Mouse (Mus musculus) heart, adult 18-20 months (tissue): ENCODE results near the gene Lhfpl2. TPM values are rescaled to one million over a fixed set of nuclear protein-coding genes. Genes with fewer than 3 reads are reported as not detected.
"Not testable (repeated sequence)": the region's sequence is repeated elsewhere in the genome, so short reads cannot be mapped to it uniquely, and the experiment has no call there.

ENCODE experiments used
- DNase-seq, 2 experiments: peaks; one replicate each; pipeline ENCODE4 v3.0.0; 2021 to 2022; ENCODE audit warnings: mixed read lengths in 1 of 2
- long read RNA-seq, 2 experiments: library from polyadenylated mRNA; stranded (forward); transcript quantifications; one replicate each; pipeline ENCODE4 v2.0.0; 2021
- total RNA-seq, 2 experiments: library from RNA; stranded (reverse); gene quantifications; 2 replicates each; pipeline ENCODE4 v1.2.3; 2021

Lhfpl2 gene
- 1 to 10 TPM; 2.8 to 3.1 TPM for total RNA-seq
- long read RNA-seq, experiment 1, partial matches to known transcripts, result 0 of 1 reads
- long read RNA-seq, experiment 1, other reads (novel, unspliced or antisense), result 1 of 1 reads
- long read RNA-seq, experiment 2, full-length matches to known transcripts, result 1 of 2 reads
- long read RNA-seq, experiment 2, partial matches to known transcripts, result 0 of 2 reads
- long read RNA-seq, experiment 2, other reads (novel, unspliced or antisense), result 1 of 2 reads

- DNase-seq, result peak; percentile 48 to 55
Measured at GRCm38 (mm10) chr13:94057563-94058560, at the start of gene Lhfpl2. Gene Lhfpl2, plus strand, starts transcription at chr13:94057796.

GRCm38 (mm10) chr13:94011996-94012575, 45.5 kb upstream of the Lhfpl2 start:
- DNase-seq, result peak; percentile 37 to 54

GRCm38 (mm10) chr13:94013986-94014385, 43.6 kb upstream of the Lhfpl2 start:
- DNase-seq, result peak in 1 of 2 experiments; percentile 6

GRCm38 (mm10) chr13:94024575-94024974, 33.0 kb upstream of the Lhfpl2 start:
- DNase-seq, result not testable (repeated sequence)

- no peak for DNase-seq
Measured at GRCm38 (mm10) chr13:94029147-94029546, 28.4 kb upstream of the Lhfpl2 start.

GRCm38 (mm10) chr13:94030551-94030950, 27.0 kb upstream of the Lhfpl2 start:
- DNase-seq, result no peak

- DNase-seq, result peak; percentile 27 to 52
Measured at GRCm38 (mm10) chr13:94037313-94038051, 20.1 kb upstream of the Lhfpl2 start.

- DNase-seq, result no peak
Measured at GRCm38 (mm10) chr13:94038052-94038340, 19.6 kb upstream of the Lhfpl2 start.

GRCm38 (mm10) chr13:94050036-94050435, 7.6 kb upstream of the Lhfpl2 start:
- DNase-seq, result peak; percentile 40 to 49

- DNase-seq, result no peak
Measured at GRCm38 (mm10) chr13:94050782-94051181, 6.8 kb upstream of the Lhfpl2 start.

GRCm38 (mm10) chr13:94057036-94057562, 497 bp upstream of the Lhfpl2 start:
- DNase-seq, result no peak

GRCm38 (mm10) chr13:94058642-94059222, 1.1 kb downstream of the Lhfpl2 start:
- no peak for DNase-seq

- no peak for DNase-seq
Measured at GRCm38 (mm10) chr13:94059373-94059772, 1.8 kb downstream of the Lhfpl2 start.

GRCm38 (mm10) chr13:94059778-94060177, 2.2 kb downstream of the Lhfpl2 start:
- peak in 1 of 2 experiments; percentile 53 for DNase-seq

GRCm38 (mm10) chr13:94060461-94060860, 2.9 kb downstream of the Lhfpl2 start:
- DNase-seq, result no peak

- DNase-seq, result no peak
Measured at GRCm38 (mm10) chr13:94061256-94061877, 3.8 kb downstream of the Lhfpl2 start.

- DNase-seq, result no peak
Measured at GRCm38 (mm10) chr13:94062349-94063111, 4.9 kb downstream of the Lhfpl2 start.

- peak in 1 of 2 experiments; percentile 15 for DNase-seq
Measured at GRCm38 (mm10) chr13:94063156-94063555, 5.6 kb downstream of the Lhfpl2 start.

- peak in 1 of 2 experiments; percentile 49 for DNase-seq
Measured at GRCm38 (mm10) chr13:94064571-94064970, 7.0 kb downstream of the Lhfpl2 start.
